Mouse (Mus musculus): ENCODE results near the gene Arid1b. TPM values are rescaled to one million over a fixed set of nuclear protein-coding genes. Genes with fewer than 3 reads are reported as not detected.
A peak's percentile ranks its signal among the peaks of the same experiment; 100 is the strongest.

Gene Arid1b
- polyA plus RNA-seq, 1 experiment from 2014 or later: 2.9 TPM

- ATAC-seq (ENCODE audit: insufficient read depth): no peak
- Histone ChIP-seq H3K9ac (no peak overlapping the region), H3K27me3 (no peaks in the 10 kb centered on the region), H3K27ac (replicated peaks) (no peak overlapping the region), H3K4me3 (replicated peaks) (no peak overlapping the region), H3K4me1 (replicated peaks) (no peaks in the 10 kb centered on the region), H3K9me3 (replicated peaks) (no peaks in the 10 kb centered on the region), H3K4me2 (no peak overlapping the region), H3K36me3 (replicated peaks) (peaks cover 2% of the 10 kb centered on the region; the same call in 1 of the 2 replicates)
- WGBS (ENCODE audit: insufficient replicate concordance): 71% methylated on average over 4 of the region's 4 CpGs
These were observed 286.4 kb downstream of the Arid1b start for GRCm38 (mm10) chr17:5280499-5281053.

- 0 out of 2 replicates have a peak, but pooled peaks cover 11% of the 10 kb centered on the region for H3K4me1 ChIP-seq (replicated peaks)
- no peaks in the 10 kb centered on the region for H3K9me3 ChIP-seq (replicated peaks)
- no peak for ATAC-seq (ENCODE audit: insufficient read depth)
- H3K4me3 ChIP-seq (replicated peaks): no peak overlapping the region
- H3K36me3 ChIP-seq (replicated peaks): 0 out of 2 replicates have a peak, but pooled peaks cover 3% of the 10 kb centered on the region
- 80% methylated on average over 10 of the region's 10 CpGs for WGBS (ENCODE audit: insufficient replicate concordance)
- H3K9ac ChIP-seq: no peak overlapping the region
- no peak overlapping the region for H3K27ac ChIP-seq (replicated peaks)
- H3K4me2 ChIP-seq: no peak overlapping the region
- H3K27me3 ChIP-seq: no peaks in the 10 kb centered on the region
These were observed 290.7 kb downstream of the Arid1b start for GRCm38 (mm10) chr17:5284783-5285182.

GRCm38 (mm10) chr17:5285877-5286440, 291.8 kb downstream of the Arid1b start:
- Histone ChIP-seq H3K4me1 (replicated peaks) (0 out of 2 replicates have a peak, but pooled peaks cover 11% of the 10 kb centered on the region), H3K27me3 (no peaks in the 10 kb centered on the region), H3K27ac (replicated peaks) (no peak overlapping the region), H3K9ac (no peak overlapping the region), H3K9me3 (replicated peaks) (no peaks in the 10 kb centered on the region), H3K36me3 (replicated peaks) (peaks cover 5% of the 10 kb centered on the region), H3K4me2 (no peak overlapping the region), H3K4me3 (replicated peaks) (no peak overlapping the region)
- 64% methylated on average over 13 of the region's 13 CpGs for WGBS (ENCODE audit: insufficient replicate concordance)
- no peak for ATAC-seq (ENCODE audit: insufficient read depth)

GRCm38 (mm10) chr17:5286571-5287209, 292.6 kb downstream of the Arid1b start:
- no peak overlapping the region for H3K9ac ChIP-seq
- H3K9me3 ChIP-seq (replicated peaks): no peaks in the 10 kb centered on the region
- H3K27ac ChIP-seq (replicated peaks): no peak overlapping the region
- no peak for ATAC-seq (ENCODE audit: insufficient read depth)
- H3K4me2 ChIP-seq: no peak overlapping the region
- peaks cover 12% of the 10 kb centered on the region for H3K36me3 ChIP-seq (replicated peaks)
- WGBS (ENCODE audit: insufficient replicate concordance): 81% methylated on average over 15 of the region's 15 CpGs
- H3K4me1 ChIP-seq (replicated peaks): 0 out of 2 replicates have a peak, but pooled peaks cover 11% of the 10 kb centered on the region
- H3K4me3 ChIP-seq (replicated peaks): no peak overlapping the region
- no peaks in the 10 kb centered on the region for H3K27me3 ChIP-seq

- Histone ChIP-seq H3K4me3 (replicated peaks) (no peak overlapping the region), H3K4me1 (replicated peaks) (0 out of 2 replicates have a peak, but pooled peaks cover 11% of the 10 kb centered on the region), H3K27ac (replicated peaks) (no peak overlapping the region), H3K27me3 (no peaks in the 10 kb centered on the region), H3K9me3 (replicated peaks) (no peaks in the 10 kb centered on the region), H3K4me2 (no peak overlapping the region), H3K9ac (no peak overlapping the region), H3K36me3 (replicated peaks) (peaks cover 12% of the 10 kb centered on the region)
- no peak for ATAC-seq (ENCODE audit: insufficient read depth)
- 43% methylated on average over 4 of the region's 4 CpGs for WGBS (ENCODE audit: insufficient replicate concordance)
These were observed 293.1 kb downstream of the Arid1b start for GRCm38 (mm10) chr17:5287210-5287591.

- H3K27me3 ChIP-seq: no peaks in the 10 kb centered on the region
- peaks cover 12% of the 10 kb centered on the region for H3K36me3 ChIP-seq (replicated peaks)
- H3K4me2 ChIP-seq: no peak overlapping the region
- no peak overlapping the region for H3K4me3 ChIP-seq (replicated peaks)
- no peak overlapping the region for H3K9ac ChIP-seq
- no peaks in the 10 kb centered on the region for H3K9me3 ChIP-seq (replicated peaks)
- ATAC-seq (ENCODE audit: insufficient read depth): no peak
- WGBS (ENCODE audit: insufficient replicate concordance): 65% methylated on average over 9 of the region's 9 CpGs
- no peak overlapping the region for H3K27ac ChIP-seq (replicated peaks)
- 0 out of 2 replicates have a peak, but pooled peaks cover 11% of the 10 kb centered on the region for H3K4me1 ChIP-seq (replicated peaks)
These were observed 293.5 kb downstream of the Arid1b start for GRCm38 (mm10) chr17:5287641-5288040.

GRCm38 (mm10) chr17:5293653-5294584, 299.8 kb downstream of the Arid1b start:
- Histone ChIP-seq H3K4me3 (replicated peaks) (no peak overlapping the region), H3K9me3 (replicated peaks) (no peaks in the 10 kb centered on the region), H3K4me1 (replicated peaks) (peaks cover 9% of the 10 kb centered on the region; the same call in 1 of the 2 replicates), H3K9ac (no peak overlapping the region), H3K27me3 (no peaks in the 10 kb centered on the region), H3K36me3 (replicated peaks) (peaks cover 9% of the 10 kb centered on the region), H3K27ac (replicated peaks) (0 out of 2 replicates have a peak overlapping the region, but pooled peaks have one; percentile 9), H3K4me2 (no peak overlapping the region)
- 61% methylated on average over 9 of the region's 9 CpGs for WGBS (ENCODE audit: insufficient replicate concordance)
- no peak for ATAC-seq (ENCODE audit: insufficient read depth)

- no peaks in the 10 kb centered on the region for H3K9me3 ChIP-seq (replicated peaks)
- no peak overlapping the region for H3K4me3 ChIP-seq (replicated peaks)
- H3K27me3 ChIP-seq: no peaks in the 10 kb centered on the region
- no peak; the same call in 1 of the 2 replicates for ATAC-seq (ENCODE audit: insufficient read depth)
- H3K4me1 ChIP-seq (replicated peaks): peaks cover 9% of the 10 kb centered on the region; the same call in 1 of the 2 replicates
- WGBS (ENCODE audit: insufficient replicate concordance): 72% methylated on average over 19 of the region's 19 CpGs
- H3K36me3 ChIP-seq (replicated peaks): peaks cover 9% of the 10 kb centered on the region
- H3K27ac ChIP-seq (replicated peaks): no peak overlapping the region
- H3K9ac ChIP-seq: no peak overlapping the region
- no peak overlapping the region for H3K4me2 ChIP-seq
These were observed 301.2 kb downstream of the Arid1b start for GRCm38 (mm10) chr17:5295086-5295947.

GRCm38 (mm10) chr17:5295948-5296262, 301.8 kb downstream of the Arid1b start:
- Histone ChIP-seq H3K4me2 (no peak overlapping the region), H3K4me3 (replicated peaks) (no peak overlapping the region), H3K36me3 (replicated peaks) (peaks cover 8% of the 10 kb centered on the region), H3K9ac (no peak overlapping the region), H3K27me3 (no peaks in the 10 kb centered on the region), H3K4me1 (replicated peaks) (peaks cover 9% of the 10 kb centered on the region; the same call in 1 of the 2 replicates), H3K9me3 (replicated peaks) (no peaks in the 10 kb centered on the region), H3K27ac (replicated peaks) (no peak overlapping the region)
- WGBS (ENCODE audit: insufficient replicate concordance): 67% methylated on average over 7 of the region's 7 CpGs
- ATAC-seq (ENCODE audit: insufficient read depth): no peak

GRCm38 (mm10) chr17:5297491-5297890, 303.4 kb downstream of the Arid1b start:
- WGBS (ENCODE audit: insufficient replicate concordance): 74% methylated on average over 4 of the region's 4 CpGs
- Histone ChIP-seq H3K9me3 (replicated peaks) (no peaks in the 10 kb centered on the region), H3K9ac (no peak overlapping the region), H3K4me2 (no peak overlapping the region), H3K36me3 (replicated peaks) (no peaks in the 10 kb centered on the region; the same call in 1 of the 2 replicates), H3K27me3 (no peaks in the 10 kb centered on the region), H3K27ac (replicated peaks) (no peak overlapping the region), H3K4me3 (replicated peaks) (no peak overlapping the region), H3K4me1 (replicated peaks) (peaks cover 9% of the 10 kb centered on the region; the same call in 1 of the 2 replicates)
- no peak for ATAC-seq (ENCODE audit: insufficient read depth)

Measured in liver, embryonic 15.5 days (tissue).